Mouse (Mus musculus) embryo, embryonic 9.5 days (tissue): ENCODE measurements around the gene Pfdn5.

Experiments
- DNase-seq: peaks from one replicate; pipeline ENCODE4 v3.0.0-alpha.2; 2017; ENCODE audit errors: extremely low spot score

The Pfdn5 gene

DNA sequence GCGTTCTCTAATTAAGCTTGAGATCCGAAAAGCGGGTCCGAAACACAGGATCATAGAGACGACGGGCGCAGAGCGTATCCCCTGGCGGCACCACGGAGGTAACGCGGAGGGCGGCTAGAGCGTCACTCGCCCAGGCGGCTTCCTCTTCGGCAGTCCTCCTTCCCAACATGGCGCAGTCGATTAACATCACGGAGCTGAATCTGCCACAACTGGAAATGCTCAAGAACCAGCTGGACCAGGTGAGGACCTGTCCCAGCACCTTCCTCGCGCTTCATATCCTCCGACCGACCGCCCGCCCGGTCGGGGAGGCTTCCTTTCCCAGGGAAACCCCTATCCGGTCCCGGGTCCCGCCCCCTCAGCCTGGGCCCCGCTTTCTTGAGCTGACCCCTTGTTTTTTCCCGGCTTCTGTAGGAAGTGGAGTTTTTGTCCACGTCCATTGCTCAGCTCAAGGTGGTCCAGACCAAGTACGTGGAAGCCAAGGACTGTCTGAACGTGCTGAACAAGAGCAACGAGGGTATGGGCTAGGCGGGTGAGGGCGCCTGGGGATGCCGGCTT, at the start of gene Pfdn5:
Gene Pfdn5, plus strand, starts transcription at position 95 of the 555 bp plus-strand sequence.
- DNase-seq, result peak; percentile 87

DNA sequence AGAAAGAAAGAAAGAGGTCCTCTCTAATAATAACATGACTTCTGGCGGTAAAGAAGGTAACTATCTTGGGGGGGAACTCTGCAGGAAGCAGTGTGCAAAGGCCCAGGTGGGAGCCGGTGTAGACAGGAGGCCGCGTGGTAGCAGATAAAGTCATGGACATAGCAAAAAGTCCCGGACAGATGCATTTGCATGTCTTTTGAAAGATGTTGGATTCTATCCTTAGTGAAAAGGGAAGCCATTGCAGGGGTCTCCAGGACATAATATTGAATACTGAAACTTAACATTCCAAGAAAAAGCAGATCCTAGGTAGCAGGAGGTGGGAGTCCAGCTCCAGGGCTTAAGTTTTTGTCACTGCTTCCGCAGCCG, 47.2 kb upstream of the Pfdn5 start:
- no peak for DNase-seq

GRCm38 (mm10) chr15:102279092-102279782, 46.7 kb upstream of the Pfdn5 start, which contains the start of gene Mfsd5:
Gene Mfsd5 (plus strand): TSS chr15:102279454.
- peak; percentile 94 for DNase-seq

DNA sequence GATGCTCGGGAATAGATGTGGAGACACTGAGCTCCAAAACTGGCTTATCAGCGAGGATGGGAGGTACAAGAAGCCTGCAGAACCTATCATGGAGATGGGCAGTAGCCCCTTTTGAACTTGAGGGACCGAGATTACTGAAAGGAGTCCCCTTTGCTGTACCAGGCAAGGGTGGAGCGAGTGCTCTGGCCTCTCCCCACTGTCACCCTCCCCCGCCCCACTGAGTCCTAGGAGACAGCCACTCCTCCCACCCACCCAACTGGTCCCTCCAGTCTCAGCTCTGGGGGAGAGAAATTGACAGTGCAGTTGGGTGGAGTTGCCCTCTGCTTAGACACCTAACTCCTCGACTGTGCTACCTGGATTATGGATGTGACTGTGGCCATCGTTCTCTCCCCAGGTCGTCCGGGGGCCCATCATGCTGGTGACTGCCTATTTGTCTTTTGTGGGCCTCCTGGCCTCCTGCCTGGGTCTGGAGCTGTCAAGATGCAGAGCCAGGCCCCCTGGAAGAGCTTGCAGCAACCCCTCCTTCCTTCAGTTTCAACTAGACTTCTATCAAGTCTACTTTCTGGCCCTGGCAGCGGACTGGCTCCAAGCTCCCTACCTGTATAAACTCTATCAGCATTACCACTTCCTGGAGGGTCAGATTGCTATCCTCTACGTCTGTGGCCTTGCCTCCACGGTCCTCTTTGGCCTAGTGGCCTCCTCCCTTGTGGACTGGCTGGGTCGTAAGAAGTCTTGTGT, 46.0 kb upstream of the Pfdn5 start:
- DNase-seq, result no peak

DNA sequence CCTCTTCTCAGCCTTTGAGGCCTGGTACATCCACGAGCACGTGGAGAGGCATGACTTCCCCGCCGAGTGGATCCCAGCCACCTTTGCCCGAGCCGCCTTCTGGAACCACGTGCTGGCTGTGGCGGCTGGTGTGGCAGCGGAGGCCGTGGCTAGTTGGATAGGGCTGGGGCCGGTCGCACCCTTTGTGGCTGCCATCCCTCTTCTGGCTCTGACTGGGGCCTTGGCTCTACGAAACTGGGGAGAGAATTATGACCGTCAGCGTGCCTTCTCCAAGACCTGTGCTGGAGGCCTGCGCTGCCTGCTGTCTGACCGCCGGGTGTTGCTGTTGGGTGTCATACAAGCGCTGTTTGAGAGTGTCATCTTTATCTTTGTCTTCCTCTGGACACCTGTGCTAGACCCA, 45.3 kb upstream of the Pfdn5 start:
- DNase-seq, result no peak

DNA sequence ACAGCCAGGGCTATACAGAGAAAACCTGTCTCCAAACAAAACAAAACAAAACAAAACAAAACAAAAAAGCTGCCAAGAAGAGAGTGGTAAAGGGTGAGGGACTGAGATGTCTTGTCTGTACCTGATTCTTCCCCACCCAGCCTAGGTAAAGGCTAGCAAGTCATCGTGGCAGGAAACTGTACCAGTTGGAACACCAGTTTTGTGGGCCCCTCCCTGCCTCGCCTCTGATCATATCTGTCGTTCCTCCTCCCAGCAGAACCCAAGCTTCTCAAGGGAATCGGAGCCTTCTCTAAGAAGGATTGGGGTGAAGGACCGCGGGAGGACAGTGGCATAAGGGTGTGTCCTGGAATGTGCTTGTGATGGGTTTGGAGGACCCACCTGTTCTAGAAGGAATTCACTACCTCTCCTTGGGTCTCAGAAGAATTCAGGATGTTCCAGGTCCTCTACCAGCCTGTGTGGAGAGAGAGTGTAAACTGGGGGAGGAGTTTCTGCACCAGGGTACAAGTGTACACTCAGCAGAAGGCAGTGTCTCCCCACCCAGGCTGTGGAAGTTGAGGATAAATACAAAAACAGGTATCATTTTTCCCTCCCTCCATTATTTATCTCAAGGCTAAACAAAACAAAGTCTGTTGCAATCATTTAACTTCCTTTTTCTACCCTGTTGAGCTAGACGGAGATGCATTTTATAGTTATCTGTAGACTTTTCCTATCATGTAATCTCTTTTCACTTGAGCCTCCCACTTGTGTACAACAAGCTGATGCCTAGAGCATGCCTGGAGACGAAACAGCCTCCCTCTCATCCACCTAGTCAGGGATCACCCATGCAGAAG, 43.2 kb upstream of the Pfdn5 start:
- DNase-seq, result no peak

DNA sequence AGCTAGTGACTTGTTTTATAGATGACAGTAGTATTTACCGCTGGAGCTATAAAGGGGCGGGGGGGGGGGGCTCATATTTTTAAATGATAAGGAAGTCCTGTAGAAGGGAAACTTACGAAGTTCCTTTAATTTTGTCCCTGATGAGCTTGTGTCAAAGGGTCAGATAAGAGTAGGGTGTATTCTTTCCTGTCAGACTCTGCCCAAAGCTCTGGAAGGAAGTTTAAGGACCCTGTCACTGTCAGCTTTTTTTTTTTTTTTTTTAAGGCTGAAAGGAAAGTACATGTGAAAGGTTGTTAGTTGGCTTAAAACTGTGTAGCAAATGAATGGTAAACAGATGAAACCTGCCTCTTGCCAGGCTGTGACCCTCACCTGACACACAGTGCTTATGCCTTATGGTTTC, 42.3 kb upstream of the Pfdn5 start:
- no peak for DNase-seq

DNA sequence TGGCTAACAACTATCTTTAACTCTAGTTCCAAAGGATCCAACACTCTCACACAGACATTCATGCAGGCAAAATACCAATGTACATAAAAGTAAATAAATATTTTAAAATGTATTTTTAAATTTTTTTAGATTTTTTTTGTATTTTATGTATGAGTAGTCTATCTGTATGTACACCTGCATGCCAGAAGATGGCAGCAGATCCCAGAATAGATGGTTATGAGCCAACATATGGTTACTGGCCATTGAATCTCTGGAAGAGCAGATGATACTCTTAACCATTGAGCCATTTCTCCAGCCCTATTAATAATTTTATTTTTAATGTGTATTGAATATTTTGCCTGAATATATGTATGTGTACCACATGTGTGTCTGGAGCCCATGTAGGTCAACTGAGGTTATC, 38.5 kb upstream of the Pfdn5 start:
- peak; percentile 35 for DNase-seq

DNA sequence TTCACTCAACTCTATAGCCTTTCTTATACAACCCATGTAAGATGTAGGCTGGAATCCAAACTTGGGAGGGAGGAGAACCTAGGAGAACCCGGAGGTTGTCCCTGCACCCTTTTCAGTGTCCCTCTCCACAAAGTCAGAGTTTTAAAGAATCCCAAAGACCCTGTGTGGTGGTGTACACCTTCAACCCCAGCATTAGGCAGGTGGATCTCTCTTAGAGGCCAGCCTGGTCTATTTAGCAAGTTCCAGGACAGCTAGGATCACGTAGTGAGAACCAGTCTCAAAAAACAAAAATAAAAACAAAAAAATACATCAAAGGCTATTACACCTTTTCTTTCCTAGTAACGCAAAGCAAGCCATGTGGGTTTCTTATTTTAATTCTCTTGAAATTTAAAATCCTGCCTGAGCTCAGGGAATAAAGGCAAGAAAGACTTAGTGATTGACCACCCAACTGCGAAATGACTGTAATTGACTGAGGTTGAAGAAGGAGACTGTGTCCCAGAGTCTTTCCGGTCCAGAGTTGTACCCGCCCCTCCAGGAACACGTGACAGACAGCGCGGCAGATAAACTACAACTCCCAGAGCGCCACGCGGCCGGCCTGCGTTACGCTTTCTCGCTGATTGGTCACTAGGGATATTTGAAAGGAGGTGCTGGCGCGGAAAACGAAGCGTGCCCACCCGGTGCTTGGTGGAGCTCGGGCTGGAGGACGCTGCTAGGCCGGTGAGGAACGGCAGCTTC, 30.1 kb upstream of the Pfdn5 start, which contains the start of gene Espl1:
Gene Espl1, plus strand, starts transcription at position 634 of the 735 bp plus-strand sequence.
- DNase-seq, result peak; percentile 96

GRCm38 (mm10) chr15:102296368-102297006, 29.4 kb upstream of the Pfdn5 start:
- no peak for DNase-seq

GRCm38 (mm10) chr15:102302542-102302941, 23.4 kb upstream of the Pfdn5 start:
- DNase-seq, result no peak

GRCm38 (mm10) chr15:102308717-102309116, 17.2 kb upstream of the Pfdn5 start:
- no peak for DNase-seq

DNA sequence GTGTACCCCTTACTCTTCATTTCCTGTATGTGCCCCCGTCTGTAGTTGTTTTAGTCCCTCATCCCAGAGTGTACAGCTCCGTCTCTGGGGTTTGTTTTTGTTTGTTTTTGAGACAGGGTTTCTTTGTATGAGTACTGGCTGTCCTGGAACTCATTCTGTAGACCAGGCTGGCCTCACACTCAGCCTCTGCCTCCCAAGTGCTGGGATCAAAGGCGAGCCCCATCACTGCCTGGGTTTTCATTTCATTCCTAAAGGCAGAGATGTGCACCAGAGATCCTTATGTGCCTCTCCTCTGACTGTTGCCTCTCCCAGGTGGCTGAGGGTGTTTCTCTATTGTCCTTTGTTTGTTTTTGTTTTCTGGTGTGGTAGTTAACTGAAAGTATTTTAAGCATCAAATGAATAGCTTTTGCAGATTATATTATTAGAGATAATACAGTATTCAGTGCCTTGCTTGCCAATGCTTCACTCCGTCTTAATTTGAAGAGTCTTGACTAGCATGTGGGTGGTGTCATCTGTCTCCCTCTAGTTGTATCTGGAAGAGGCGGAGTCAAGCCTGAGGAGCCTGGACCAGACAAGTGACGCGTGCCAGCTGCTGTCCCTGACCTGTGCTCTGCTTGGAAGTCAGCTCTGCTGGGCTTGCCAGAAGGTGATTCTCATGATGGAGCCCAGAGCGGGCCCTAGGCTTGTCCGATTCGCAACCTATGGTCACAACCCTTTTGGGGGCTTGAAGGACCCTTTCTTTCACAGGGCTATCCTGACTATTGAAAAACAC, 15.7 kb upstream of the Pfdn5 start:
- DNase-seq, result no peak

GRCm38 (mm10) chr15:102311489-102311888, 14.4 kb upstream of the Pfdn5 start:
- no peak for DNase-seq

GRCm38 (mm10) chr15:102315292-102315691, 10.6 kb upstream of the Pfdn5 start:
- no peak for DNase-seq

GRCm38 (mm10) chr15:102316263-102316662, 9.7 kb upstream of the Pfdn5 start:
- peak; percentile 29 for DNase-seq

- peak; percentile 14 for DNase-seq
Measured at GRCm38 (mm10) chr15:102324654-102325473, 1.1 kb upstream of the Pfdn5 start.

- no peak for DNase-seq
Measured at GRCm38 (mm10) chr15:102326892-102327291, 976 bp downstream of the Pfdn5 start.

DNA sequence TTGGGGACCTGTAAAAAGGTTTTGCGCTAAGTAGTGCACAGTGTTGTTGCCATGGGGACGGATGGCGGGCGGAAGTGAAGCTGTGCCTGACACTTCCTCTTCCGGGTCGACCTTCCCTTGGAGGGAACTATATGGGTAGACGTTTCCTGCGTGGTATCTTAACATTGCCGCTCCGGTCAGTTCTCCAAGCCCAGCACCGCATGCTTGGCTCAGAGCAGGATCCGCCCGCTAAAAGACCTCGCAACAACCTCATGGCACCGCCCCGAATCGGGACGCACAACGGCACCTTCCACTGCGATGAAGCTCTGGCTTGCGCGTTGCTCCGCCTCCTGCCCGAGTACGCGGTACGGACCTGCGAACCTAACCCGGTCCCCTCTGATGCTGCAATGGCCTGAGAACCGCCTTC, 5.7 kb downstream of the Pfdn5 start, which contains the start of gene Myg1:
Gene Myg1, plus strand, starts transcription at position 100 of the 406 bp plus-strand sequence.
- peak; percentile 83 for DNase-seq
